Mouse (Mus musculus) splenic B cell, adult 2 months (primary cell): ENCODE measurements at regions not wholly inside any gene's neighbourhood (a gene's known extent, or its start where the extent isn't known, plus 50 kb on each side); places are given as distances from the start of the nearest gene placed in this dataset.
"Not testable (repeated sequence)": the region's sequence is repeated elsewhere in the genome, so short reads cannot be mapped to it uniquely, and the experiment has no call there.

Experiments used
- DNase-seq: peaks from one replicate; pipeline ENCODE4 v3.0.0-alpha.2; 2011; ENCODE audit warnings: low read depth, low spot score
- H3K27me3 ChIP-seq: 2 replicates; pipeline ENCODE4 v1.6.1; 2012; ENCODE audit warnings: mild to moderate bottlenecking, low read length, moderate library complexity, mixed read lengths; ENCODE audit not compliant: control insufficient read depth, poor library complexity, insufficient read depth, severe bottlenecking
- H3K36me3 ChIP-seq: 2 replicates; pipeline ENCODE4 v1.6.1; 2012; ENCODE audit warnings: mild to moderate bottlenecking, low read length, moderate library complexity, mixed read lengths; ENCODE audit not compliant: control insufficient read depth, poor library complexity, insufficient read depth, severe bottlenecking

DNA sequence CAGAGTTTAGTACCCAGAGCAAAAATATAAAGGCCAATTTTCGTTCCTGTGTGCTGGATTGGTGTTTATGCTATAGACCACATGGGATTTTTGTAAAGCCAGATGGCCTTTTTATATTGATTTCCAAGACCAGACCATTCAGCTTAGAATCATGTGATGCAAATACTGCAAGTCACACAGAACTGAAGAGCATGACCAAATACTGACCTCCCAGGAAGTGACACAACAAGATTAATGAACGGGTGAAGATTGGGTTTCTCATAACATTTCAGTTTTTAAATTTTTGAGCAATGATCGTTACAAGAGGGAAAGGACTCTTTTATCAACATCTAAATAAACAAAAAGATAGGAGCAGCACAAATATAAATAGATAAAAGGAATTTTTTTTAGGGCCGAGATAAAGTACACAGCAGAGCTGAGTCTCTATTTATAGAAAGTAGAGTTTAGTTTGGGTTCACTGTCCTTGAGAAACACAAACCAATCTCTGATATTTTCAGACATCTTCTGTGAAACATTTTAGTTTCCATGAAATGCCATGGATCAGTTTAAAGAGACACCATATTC is 105.7 kb upstream of the Tars start:
- H3K27me3 ChIP-seq: no peaks in the 10 kb centered on the region

GRCm38 (mm10) chr15:11496436-11496835 is 97.0 kb upstream of the Tars start:
- Histone ChIP-seq H3K27me3 (no peaks in the 10 kb centered on the region), H3K36me3 (no peaks in the 10 kb centered on the region)
- DNase-seq: no peak

More for the DNA sequence above, 105.7 kb upstream of the Tars start:
- no peak for DNase-seq
- H3K36me3 ChIP-seq: no peaks in the 10 kb centered on the region

GRCm38 (mm10) chr15:11489116-11489515 is 89.7 kb upstream of the Tars start:
- no peaks in the 10 kb centered on the region for H3K36me3 ChIP-seq
- H3K27me3 ChIP-seq: no peaks in the 10 kb centered on the region
- no peak for DNase-seq

GRCm38 (mm10) chr15:11487268-11487783 is 87.9 kb upstream of the Tars start:
- Histone ChIP-seq H3K36me3 (no peaks in the 10 kb centered on the region), H3K27me3 (no peaks in the 10 kb centered on the region)
- DNase-seq: no peak

- no peak for DNase-seq
- Histone ChIP-seq H3K36me3 (no peaks in the 10 kb centered on the region), H3K27me3 (no peaks in the 10 kb centered on the region)
Measured at GRCm38 (mm10) chr15:11483916-11484315, 84.5 kb upstream of the Tars start.

DNA sequence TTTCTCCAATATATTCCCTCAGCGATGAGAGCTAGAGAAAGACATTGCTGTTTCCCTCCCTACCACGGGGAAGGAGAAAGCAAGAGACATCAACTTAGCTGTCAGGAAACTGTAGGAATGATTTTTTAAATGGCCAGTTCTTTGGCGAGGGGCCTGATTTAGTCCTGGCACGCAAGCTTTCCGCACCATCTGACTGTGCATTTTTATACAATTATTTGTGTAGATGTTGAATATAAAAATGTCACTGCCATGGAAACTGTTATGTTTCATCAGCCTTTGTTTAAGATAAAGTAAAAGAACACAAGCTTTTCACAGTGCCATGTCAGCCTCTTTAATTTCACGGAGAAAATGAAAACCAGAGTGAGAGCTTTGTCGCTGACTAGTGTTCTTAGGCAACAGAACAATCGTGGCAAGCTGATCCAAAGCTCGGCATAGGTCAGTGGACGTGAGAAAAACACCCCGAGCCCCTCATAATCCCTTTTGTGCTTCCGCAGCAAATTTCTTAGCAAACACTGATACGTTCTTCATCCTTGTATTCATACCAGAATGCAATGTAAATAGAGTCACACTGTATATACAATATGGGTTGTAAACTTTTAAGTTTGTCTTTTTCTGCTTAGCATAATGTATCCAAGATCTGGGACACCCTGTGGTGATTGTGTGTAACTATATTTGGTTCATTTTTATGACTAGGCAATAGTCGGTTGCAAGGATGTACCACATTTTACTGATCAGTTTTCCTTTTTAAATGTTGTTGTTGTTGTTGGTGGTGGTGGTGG is 79.9 kb upstream of the Tars start:
- Histone ChIP-seq H3K27me3 (no peaks in the 10 kb centered on the region; the same call in 1 of the 2 replicates), H3K36me3 (no peaks in the 10 kb centered on the region)
- no peak for DNase-seq

DNA sequence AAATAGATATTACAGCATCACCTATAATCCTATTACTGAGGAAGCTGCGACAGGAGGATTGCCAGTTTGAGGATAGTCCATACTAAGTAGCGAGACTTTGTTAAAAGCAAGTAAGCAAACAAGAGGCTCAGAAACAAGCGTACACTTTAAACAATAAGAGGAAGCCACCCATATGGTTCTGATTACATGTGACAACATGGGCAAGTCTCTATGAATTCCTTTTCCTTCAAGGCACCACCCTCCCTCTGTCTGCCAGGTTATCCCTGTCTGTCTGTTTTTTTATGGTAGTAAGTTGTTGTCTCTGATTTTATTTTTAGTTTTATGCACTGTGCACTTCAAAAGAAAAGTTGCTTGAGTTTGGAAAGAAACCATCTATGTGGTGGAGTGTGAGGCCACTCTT is 76.8 kb upstream of the Tars start:
- Histone ChIP-seq H3K27me3 (no peaks in the 10 kb centered on the region; the same call in 1 of the 2 replicates), H3K36me3 (no peaks in the 10 kb centered on the region)
- DNase-seq: no peak

- Histone ChIP-seq H3K27me3 (no peaks in the 10 kb centered on the region), H3K36me3 (no peaks in the 10 kb centered on the region)
- no peak for DNase-seq
Measured at GRCm38 (mm10) chr15:11463341-11463740, 63.9 kb upstream of the Tars start.

DNA sequence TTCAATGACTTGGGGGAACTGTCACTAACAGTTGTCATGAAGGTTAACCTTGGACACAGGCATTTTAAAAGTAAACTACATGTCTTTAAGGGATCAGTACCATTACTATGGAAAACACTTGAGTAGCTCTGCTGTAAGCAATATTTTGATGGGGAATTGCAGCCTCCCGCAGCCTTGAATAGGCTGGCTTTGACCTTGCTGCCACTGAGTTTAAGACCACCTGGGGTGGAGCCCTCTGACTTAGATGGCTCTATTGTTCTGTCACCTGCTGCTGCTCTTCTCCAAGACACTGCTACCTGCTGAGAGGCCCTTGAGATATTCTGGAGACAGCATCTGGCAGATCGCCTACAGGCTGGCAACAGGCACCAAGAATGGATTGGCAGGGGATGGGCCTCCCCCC is 62.1 kb upstream of the Tars start:
- not testable (repeated sequence) for H3K27me3 ChIP-seq, DNase-seq

DNA sequence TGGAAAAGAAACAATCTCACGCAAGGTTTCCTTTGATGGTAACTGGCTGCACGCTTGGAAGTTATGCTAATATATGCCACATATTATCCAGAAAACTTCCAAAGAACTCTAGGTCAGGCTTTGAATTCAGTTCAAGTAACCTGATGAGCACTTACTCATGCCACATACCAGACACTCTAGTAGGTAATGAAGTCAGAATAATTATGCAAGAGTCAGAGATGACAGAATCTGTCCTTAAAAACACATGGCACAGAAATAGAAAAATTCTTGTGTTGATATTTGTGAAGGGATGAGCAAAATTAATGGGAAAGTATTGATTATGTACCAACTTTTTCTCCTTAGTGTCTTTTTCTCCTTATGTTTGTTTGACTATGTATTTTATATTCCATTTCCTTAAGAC is 59.8 kb upstream of the Tars start:
- DNase-seq: no peak
- Histone ChIP-seq H3K36me3 (no peaks in the 10 kb centered on the region), H3K27me3 (no peaks in the 10 kb centered on the region)

More for the DNA sequence above, 62.1 kb upstream of the Tars start:
- H3K36me3 ChIP-seq: not testable (repeated sequence)

DNA sequence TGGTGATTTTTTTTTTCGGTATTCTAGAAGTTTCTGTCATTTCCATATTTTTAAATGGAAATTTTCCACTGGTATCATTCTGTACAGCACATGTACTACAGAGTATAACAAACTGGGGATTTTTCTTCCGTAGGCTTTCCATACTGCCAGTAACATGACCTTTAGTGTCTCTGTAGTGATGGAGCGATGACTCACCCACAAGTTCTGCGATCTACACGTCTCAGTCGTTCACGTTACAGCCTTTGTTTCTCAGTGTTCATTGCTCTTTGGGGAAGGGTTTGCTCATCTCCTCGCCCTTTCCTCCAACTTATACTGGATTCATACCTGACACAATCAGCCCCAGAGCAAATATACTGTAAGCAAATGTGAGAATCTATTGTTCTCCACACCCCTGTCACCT is 57.8 kb upstream of the Tars start:
- no peaks in the 10 kb centered on the region for H3K36me3 ChIP-seq
- no peak for DNase-seq
- H3K27me3 ChIP-seq: no peaks in the 10 kb centered on the region

GRCm38 (mm10) chr15:11455982-11456381 is 56.5 kb upstream of the Tars start:
- DNase-seq: no peak
- no peaks in the 10 kb centered on the region for H3K36me3 ChIP-seq
- no peaks in the 10 kb centered on the region for H3K27me3 ChIP-seq

- H3K27me3 ChIP-seq: no peaks in the 10 kb centered on the region
- DNase-seq: no peak
Measured at GRCm38 (mm10) chr15:11455366-11455785, 55.9 kb upstream of the Tars start.

DNA sequence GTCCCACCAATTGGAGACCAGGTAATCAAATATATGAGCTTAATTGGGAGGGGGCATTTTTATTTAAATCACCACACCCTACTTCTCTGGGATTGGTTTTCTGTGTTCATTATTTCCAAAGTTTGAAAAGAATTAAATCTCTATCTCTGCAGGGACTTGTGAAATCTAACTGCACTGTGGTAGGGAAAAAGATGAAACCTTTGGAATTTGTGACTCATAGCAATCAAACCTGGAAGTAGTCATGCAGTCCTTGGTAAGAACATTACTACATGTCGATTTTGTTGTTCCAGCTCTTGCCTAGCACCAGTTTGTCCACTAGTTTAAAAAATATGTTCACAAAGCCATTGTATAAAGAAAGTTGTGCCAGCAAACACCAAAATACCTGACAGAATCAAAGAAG is 54.5 kb upstream of the Tars start:
- Histone ChIP-seq H3K36me3 (no peaks in the 10 kb centered on the region), H3K27me3 (no peaks in the 10 kb centered on the region)
- no peak for DNase-seq

More at GRCm38 (mm10) chr15:11455366-11455785, 55.9 kb upstream of the Tars start:
- no peaks in the 10 kb centered on the region for H3K36me3 ChIP-seq

- DNase-seq: no peak
- Histone ChIP-seq H3K27me3 (no peaks in the 10 kb centered on the region), H3K36me3 (no peaks in the 10 kb centered on the region)
Measured at GRCm38 (mm10) chr15:11451635-11452034, 52.2 kb upstream of the Tars start.
